Mouse (Mus musculus) R1 (cell line): ENCODE measurements around the gene Il12rb1.

Experiments used
- DNase-seq: peaks from one replicate; pipeline ENCODE4 v3.0.0-alpha.2; 2018; ENCODE audit warnings: low read depth, low spot score

Il12rb1 gene

GRCm38 (mm10) chr8:70808239-70808638 lies at the start of gene Il12rb1:
Il12rb1 (plus strand) TSS chr8:70808449.
- no peak for DNase-seq

- peak; percentile 88 for DNase-seq
Measured at GRCm38 (mm10) chr8:70758616-70759561, 49.4 kb upstream of the Il12rb1 start.

GRCm38 (mm10) chr8:70760350-70760749 lies 47.9 kb upstream of the Il12rb1 start:
- DNase-seq, result peak; percentile 56

- peak; percentile 100 for DNase-seq
Measured at GRCm38 (mm10) chr8:70760775-70761406, 47.4 kb upstream of the Il12rb1 start, which contains the start of gene Mpv17l2. Mpv17l2 (minus strand) TSS chr8:70760946.

- peak; percentile 62 for DNase-seq
Measured at GRCm38 (mm10) chr8:70762118-70762517, 46.1 kb upstream of the Il12rb1 start.

- DNase-seq, result peak; percentile 75
Measured at GRCm38 (mm10) chr8:70763354-70763753, 44.9 kb upstream of the Il12rb1 start.

GRCm38 (mm10) chr8:70764026-70764425 lies 44.2 kb upstream of the Il12rb1 start:
- DNase-seq, result no peak

- DNase-seq, result no peak
Measured at GRCm38 (mm10) chr8:70764676-70765075, 43.6 kb upstream of the Il12rb1 start.

- no peak for DNase-seq
Measured at GRCm38 (mm10) chr8:70765329-70765728, 42.9 kb upstream of the Il12rb1 start.

- DNase-seq, result peak; percentile 55
Measured at GRCm38 (mm10) chr8:70765838-70766570, 42.2 kb upstream of the Il12rb1 start.

- peak; percentile 94 for DNase-seq
Measured at GRCm38 (mm10) chr8:70766571-70767440, 41.4 kb upstream of the Il12rb1 start.

- DNase-seq, result no peak
Measured at GRCm38 (mm10) chr8:70767503-70767902, 40.7 kb upstream of the Il12rb1 start.

- DNase-seq, result no peak
Measured at GRCm38 (mm10) chr8:70768231-70768776, 39.9 kb upstream of the Il12rb1 start.

GRCm38 (mm10) chr8:70768956-70769355 lies 39.3 kb upstream of the Il12rb1 start:
- peak; percentile 93 for DNase-seq

- peak; percentile 97 for DNase-seq
Measured at GRCm38 (mm10) chr8:70769359-70769758, 38.9 kb upstream of the Il12rb1 start.

- no peak for DNase-seq
Measured at GRCm38 (mm10) chr8:70769858-70770257, 38.4 kb upstream of the Il12rb1 start.

- DNase-seq, result no peak
Measured at GRCm38 (mm10) chr8:70770748-70771147, 37.5 kb upstream of the Il12rb1 start.

- no peak for DNase-seq
Measured at GRCm38 (mm10) chr8:70771217-70771616, 37.0 kb upstream of the Il12rb1 start.

- no peak for DNase-seq
Measured at GRCm38 (mm10) chr8:70772075-70772474, 36.2 kb upstream of the Il12rb1 start.

GRCm38 (mm10) chr8:70772890-70773289 lies 35.4 kb upstream of the Il12rb1 start:
- DNase-seq, result no peak

- DNase-seq, result no peak
Measured at GRCm38 (mm10) chr8:70773410-70773809, 34.8 kb upstream of the Il12rb1 start.
